Mouse (Mus musculus): ENCODE data around the gene Tubb3. TPM values are rescaled to one million over a fixed set of nuclear protein-coding genes. Genes with fewer than 3 reads are reported as not detected.
"Not testable (repeated sequence)": the region's sequence is repeated elsewhere in the genome, so short reads cannot be mapped to it uniquely, and the experiment has no call there.

Gene Tubb3
- polyA plus RNA-seq, 1 experiment from 2014 or later: 1.9 TPM

- Histone ChIP-seq H3K4me3 (replicated peaks) (peak within 1 kb of the TSS; percentile 21), H3K4me2 (peak within 1 kb of the TSS; percentile 51), H3K4me1 (replicated peaks) (peaks cover 13% of the 10 kb centered on the region), H3K27me3 (no peaks in the 10 kb centered on the region), H3K36me3 (peaks cover 4% of the 10 kb centered on the region; the same call in 1 of the 2 replicates), H3K9me3 (replicated peaks) (peaks cover 22% of the 10 kb centered on the region), H3K27ac (no peak within 1 kb of the TSS), H3K9ac (no peak within 1 kb of the TSS)
- ATAC-seq (ENCODE audit: low read depth) (no peak), DNase-seq (no peak)
- 66% methylated on average over 7 of the region's 7 CpGs for WGBS (ENCODE audit: insufficient replicate concordance)
Observed at GRCm38 (mm10) chr8:123423441-123423840, 12.2 kb downstream of the Tubb3 start, which contains the start of gene Def8. Def8 (plus strand) TSS chr8:123423527.

- no peak for DNase-seq
- no peak for ATAC-seq (ENCODE audit: low read depth)
- Histone ChIP-seq H3K9ac (no peak overlapping the region), H3K27me3 (no peaks in the 10 kb centered on the region), H3K36me3 (peaks cover 8% of the 10 kb centered on the region; the same call in 1 of the 2 replicates), H3K4me2 (no peak overlapping the region), H3K9me3 (replicated peaks) (peaks cover 50% of the 10 kb centered on the region), H3K4me1 (replicated peaks) (peaks cover 7% of the 10 kb centered on the region), H3K27ac (no peak overlapping the region), H3K4me3 (replicated peaks) (no peak overlapping the region)
- WGBS (ENCODE audit: insufficient replicate concordance): 86% methylated on average over 27 of the region's 27 CpGs
Observed at GRCm38 (mm10) chr8:123426511-123427509, 15.6 kb downstream of the Tubb3 start.

DNA sequence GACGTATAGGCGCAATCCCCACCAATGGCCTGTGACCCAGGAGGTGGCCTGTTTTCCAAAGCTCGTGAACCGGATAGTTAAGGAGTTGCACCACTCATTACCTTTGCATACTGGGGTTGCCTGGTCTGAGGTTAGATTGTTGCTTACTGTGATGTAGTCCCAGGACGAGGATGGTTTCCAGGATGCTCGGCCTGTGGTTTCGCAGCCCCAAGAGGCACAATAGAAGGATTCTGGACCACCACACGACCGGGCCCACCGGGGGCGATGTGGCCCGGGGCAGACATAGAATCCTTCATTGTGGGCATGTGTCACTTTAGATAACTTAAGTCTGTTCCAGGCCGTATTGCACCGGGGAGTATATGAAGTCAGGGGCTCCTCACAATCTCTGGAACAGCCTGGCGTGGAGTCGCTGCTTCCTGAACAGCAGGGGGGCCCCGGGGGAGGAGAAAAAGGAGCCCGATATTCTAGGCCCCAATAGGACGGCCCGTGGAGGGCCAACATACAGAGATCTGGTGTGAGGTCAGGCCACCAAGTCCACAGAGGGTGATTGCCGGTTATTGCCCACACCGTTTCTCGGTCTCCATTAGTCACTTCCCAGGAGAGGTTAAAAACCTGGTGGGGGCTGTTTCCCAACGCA is 16.5 kb downstream of the Tubb3 start:
- H3K9me3 ChIP-seq (replicated peaks): peaks cover 59% of the 10 kb centered on the region

DNA sequence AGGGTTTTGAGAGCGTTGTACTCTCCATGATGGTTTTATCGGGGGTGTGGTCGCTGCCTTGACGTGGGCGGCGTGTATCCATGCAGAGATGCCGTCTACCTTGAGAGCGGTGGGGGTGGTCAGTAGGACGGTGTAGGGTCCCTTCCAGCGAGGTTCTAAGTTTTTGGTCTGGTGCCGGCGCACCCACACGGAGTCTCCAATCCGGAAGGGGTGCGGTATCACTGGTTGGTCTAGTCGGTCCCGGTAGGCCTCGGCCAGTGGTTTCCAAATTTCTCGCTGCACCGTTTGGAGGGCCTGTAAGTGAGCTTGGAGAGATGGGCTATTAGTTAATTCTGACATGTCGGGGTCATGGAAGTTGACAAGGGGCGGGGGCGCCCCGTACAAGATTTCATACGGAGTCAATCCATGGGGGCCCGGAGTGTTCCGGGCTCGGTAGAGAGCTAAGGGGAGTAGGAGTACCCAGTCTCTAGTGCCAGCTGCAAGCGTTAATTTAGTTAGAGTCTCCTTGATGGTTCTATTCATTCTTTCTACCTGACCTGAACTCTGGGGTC is 17.2 kb downstream of the Tubb3 start:
- ATAC-seq (ENCODE audit: low read depth): no peak
- no peak overlapping the region for H3K4me2 ChIP-seq
- no peak for DNase-seq
- H3K4me3 ChIP-seq (replicated peaks): no peak overlapping the region
- H3K4me1 ChIP-seq (replicated peaks): no peaks in the 10 kb centered on the region
- H3K9me3 ChIP-seq (replicated peaks): peaks cover 65% of the 10 kb centered on the region
- WGBS (ENCODE audit: insufficient replicate concordance): 91% methylated on average over 29 of the region's 29 CpGs
- peaks cover 8% of the 10 kb centered on the region; the same call in 1 of the 2 replicates for H3K36me3 ChIP-seq
- H3K9ac ChIP-seq: no peak overlapping the region
- H3K27ac ChIP-seq: no peak overlapping the region
- H3K27me3 ChIP-seq: no peaks in the 10 kb centered on the region

More for the DNA sequence above, 16.5 kb downstream of the Tubb3 start:
- Histone ChIP-seq H3K9ac (no peak overlapping the region), H3K27ac (no peak overlapping the region), H3K4me2 (no peak overlapping the region), H3K36me3 (peaks cover 8% of the 10 kb centered on the region; the same call in 1 of the 2 replicates), H3K27me3 (no peaks in the 10 kb centered on the region), H3K4me3 (replicated peaks) (no peak overlapping the region), H3K4me1 (replicated peaks) (peaks cover 1% of the 10 kb centered on the region; the same call in 1 of the 2 replicates)
- ATAC-seq (ENCODE audit: low read depth): no peak
- no peak for DNase-seq
- 86% methylated on average over 24 of the region's 24 CpGs for WGBS (ENCODE audit: insufficient replicate concordance)

DNA sequence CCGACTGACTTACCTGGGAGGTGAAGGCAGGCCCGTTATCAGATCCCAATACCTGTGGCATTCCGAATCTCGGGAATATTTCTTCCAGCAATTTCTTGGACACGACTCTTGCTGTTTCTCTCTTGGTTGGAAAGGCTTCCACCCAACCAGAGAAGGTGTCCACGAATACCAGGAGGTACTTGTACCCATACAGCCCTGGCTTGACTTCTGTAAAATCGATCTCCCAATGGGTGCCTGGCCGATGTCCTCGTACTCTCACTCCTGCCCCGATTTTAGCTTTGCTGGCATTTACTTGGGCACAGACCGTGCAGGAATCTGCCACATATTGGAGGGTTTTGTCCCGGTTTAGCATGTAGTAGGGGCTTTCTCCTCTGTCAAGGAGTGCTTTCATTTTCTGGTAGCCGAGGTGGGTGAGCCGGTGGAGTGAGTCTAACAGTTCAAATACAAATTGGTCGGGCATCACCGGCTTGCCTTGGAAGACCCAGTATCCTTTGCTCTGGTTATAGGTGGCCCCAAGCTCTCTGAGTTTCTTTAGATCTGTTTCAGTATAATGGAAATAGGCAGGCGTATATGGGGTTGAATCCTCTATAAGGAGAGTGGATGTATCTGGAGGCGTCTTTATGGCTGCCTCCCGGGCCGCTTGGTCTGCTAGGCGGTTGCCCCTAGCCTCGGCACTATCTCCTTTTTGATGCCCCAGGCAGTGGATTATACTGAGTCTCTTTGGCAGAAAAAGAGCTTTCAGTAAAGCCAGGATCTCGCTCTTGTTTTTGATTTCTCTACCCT is 17.9 kb downstream of the Tubb3 start:
- no peaks in the 10 kb centered on the region for H3K4me1 ChIP-seq (replicated peaks)
- no peak for ATAC-seq (ENCODE audit: low read depth)
- DNase-seq: no peak

DNA sequence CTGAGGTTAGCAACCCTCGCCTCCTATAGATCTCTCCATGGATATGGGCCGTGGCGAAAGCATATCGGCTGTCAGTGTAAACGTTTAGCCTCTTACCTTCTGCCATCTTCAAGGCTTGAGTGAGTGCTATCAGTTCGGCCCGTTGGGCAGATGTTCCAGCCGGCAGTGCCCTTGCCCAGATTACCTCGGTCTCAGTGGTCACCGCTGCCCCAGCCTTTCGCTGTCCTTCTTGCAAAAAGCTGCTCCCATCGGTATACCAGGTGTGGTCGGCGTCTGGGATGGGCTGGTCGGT is 18.4 kb downstream of the Tubb3 start:
- not testable (repeated sequence) for H3K27ac ChIP-seq; H3K27me3 ChIP-seq; H3K4me1 ChIP-seq (replicated peaks); H3K4me2 ChIP-seq; H3K4me3 ChIP-seq (replicated peaks); H3K9ac ChIP-seq; ATAC-seq (ENCODE audit: low read depth); DNase-seq; H3K36me3 ChIP-seq
- WGBS (ENCODE audit: insufficient replicate concordance): 86% methylated on average over 15 of the region's 15 CpGs
- peaks cover 68% of the 10 kb centered on the region for H3K9me3 ChIP-seq (replicated peaks)

More for the DNA sequence above, 17.9 kb downstream of the Tubb3 start:
- Histone ChIP-seq H3K36me3 (peaks cover 8% of the 10 kb centered on the region; the same call in 1 of the 2 replicates), H3K27me3 (no peaks in the 10 kb centered on the region), H3K9ac (no peak overlapping the region), H3K9me3 (replicated peaks) (peaks cover 68% of the 10 kb centered on the region), H3K4me3 (replicated peaks) (no peak overlapping the region), H3K4me2 (no peak overlapping the region), H3K27ac (no peak overlapping the region)
- 84% methylated on average over 23 of the region's 23 CpGs for WGBS (ENCODE audit: insufficient replicate concordance)

DNA sequence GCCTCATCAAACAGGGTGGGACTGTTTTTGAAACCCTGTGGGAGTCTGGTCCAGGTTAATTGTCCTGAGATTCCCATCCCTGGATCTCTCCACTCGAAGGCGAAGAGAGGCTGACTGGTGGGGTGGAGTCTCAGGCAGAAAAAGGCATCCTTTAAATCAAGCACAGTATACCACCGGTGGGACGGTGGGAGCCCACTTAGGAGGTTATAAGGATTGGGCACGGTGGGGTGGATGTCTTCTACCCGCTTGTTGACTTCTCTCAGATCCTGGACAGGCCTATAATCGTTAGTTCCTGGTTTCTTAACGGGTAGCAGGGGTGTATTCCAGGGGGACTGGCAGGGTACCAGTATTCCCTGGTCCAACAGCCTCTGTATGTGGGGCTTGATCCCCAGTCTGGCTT is 19.7 kb downstream of the Tubb3 start:
- DNase-seq; H3K27me3 ChIP-seq; H3K4me2 ChIP-seq; H3K27ac ChIP-seq; H3K4me3 ChIP-seq (replicated peaks); H3K36me3 ChIP-seq; H3K9ac ChIP-seq; ATAC-seq (ENCODE audit: low read depth); H3K4me1 ChIP-seq (replicated peaks): not testable (repeated sequence)
- WGBS (ENCODE audit: insufficient replicate concordance): 72% methylated on average over 8 of the region's 8 CpGs
- peaks cover 68% of the 10 kb centered on the region for H3K9me3 ChIP-seq (replicated peaks)

DNA sequence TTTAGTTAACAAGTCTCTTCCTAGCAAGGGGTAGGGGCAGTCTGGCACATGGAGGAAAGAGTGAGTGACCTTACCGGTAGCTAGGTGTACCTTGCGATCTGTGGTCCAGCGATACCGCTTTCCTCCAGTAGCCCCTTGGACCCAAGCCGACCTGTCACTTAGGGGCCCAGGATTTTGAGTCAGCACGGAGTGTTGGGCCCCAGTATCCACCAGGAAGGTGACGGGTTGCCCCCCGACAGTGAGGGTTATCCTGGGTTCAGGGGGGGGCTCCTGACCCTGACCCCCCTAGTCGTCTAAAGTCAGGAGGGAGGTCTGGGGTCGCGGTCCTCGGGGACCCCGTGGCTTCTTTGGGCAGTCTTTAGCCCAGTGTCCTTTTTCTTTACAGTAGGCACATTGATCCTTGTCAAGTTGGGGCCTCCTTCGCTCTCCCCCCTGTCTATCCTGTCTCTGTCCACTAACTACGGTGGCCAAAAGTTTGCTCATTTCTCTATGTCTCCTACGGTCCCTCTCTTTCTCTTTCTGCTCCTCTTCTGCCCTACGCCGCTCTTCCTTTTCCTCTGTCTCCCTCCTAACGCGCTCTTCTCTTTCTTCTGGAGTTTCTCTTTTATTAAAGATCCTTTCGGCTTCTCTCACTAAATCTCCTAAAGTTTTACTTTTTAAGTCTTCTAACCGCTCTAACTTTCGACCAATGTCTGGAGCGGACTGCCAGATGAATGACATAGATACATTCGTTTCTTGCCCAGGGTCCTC is 20.6 kb downstream of the Tubb3 start:
- no peak overlapping the region for H3K4me2 ChIP-seq
- H3K9me3 ChIP-seq (replicated peaks): peaks cover 62% of the 10 kb centered on the region
- no peaks in the 10 kb centered on the region for H3K27me3 ChIP-seq
- no peak for ATAC-seq (ENCODE audit: low read depth)
- peaks cover 8% of the 10 kb centered on the region; the same call in 1 of the 2 replicates for H3K36me3 ChIP-seq
- no peak for DNase-seq
- WGBS (ENCODE audit: insufficient replicate concordance): 85% methylated on average over 25 of the region's 25 CpGs
- no peaks in the 10 kb centered on the region for H3K4me1 ChIP-seq (replicated peaks)
- no peak overlapping the region for H3K4me3 ChIP-seq (replicated peaks)
- no peak overlapping the region for H3K9ac ChIP-seq
- H3K27ac ChIP-seq: no peak overlapping the region

- Histone ChIP-seq H3K36me3 (peaks cover 8% of the 10 kb centered on the region; the same call in 1 of the 2 replicates), H3K27me3 (no peaks in the 10 kb centered on the region), H3K4me1 (replicated peaks) (no peaks in the 10 kb centered on the region), H3K4me3 (replicated peaks) (no peak overlapping the region), H3K4me2 (no peak overlapping the region), H3K9me3 (replicated peaks) (peaks cover 56% of the 10 kb centered on the region), H3K27ac (no peak overlapping the region), H3K9ac (no peak overlapping the region)
- DNase-seq: no peak
- ATAC-seq (ENCODE audit: low read depth): no peak
- 86% methylated on average over 16 of the region's 16 CpGs for WGBS (ENCODE audit: insufficient replicate concordance)
Observed at GRCm38 (mm10) chr8:123432381-123432780, 21.2 kb downstream of the Tubb3 start.

- not testable (repeated sequence) for H3K27ac ChIP-seq; H3K27me3 ChIP-seq; H3K9ac ChIP-seq; DNase-seq; H3K4me2 ChIP-seq; ATAC-seq (ENCODE audit: low read depth); H3K4me1 ChIP-seq (replicated peaks); H3K4me3 ChIP-seq (replicated peaks); H3K36me3 ChIP-seq
- WGBS (ENCODE audit: insufficient replicate concordance): 92% methylated on average over 47 of the region's 47 CpGs
- H3K9me3 ChIP-seq (replicated peaks): peaks cover 46% of the 10 kb centered on the region
Observed at GRCm38 (mm10) chr8:123433241-123433974, 22.2 kb downstream of the Tubb3 start.

Data from liver, embryonic 13.5 days (tissue).